Mouse (Mus musculus) kidney, embryonic 14.5 days (tissue): ENCODE measurements around the gene Atg16l2. TPM values are rescaled to one million over a fixed set of nuclear protein-coding genes. Genes with fewer than 3 reads are reported as not detected.

ENCODE experiments used
- ATAC-seq: fragments of 200-750 bp; cut with Nextera tagmentation; 2 replicates; pipeline ENCODE4 v1.8.0; 2017; ENCODE audit warnings: moderate number of reproducible peaks, mild to moderate bottlenecking, moderate TSS enrichment, moderate library complexity; ENCODE audit not compliant: low FRiP score, low TSS enrichment
- H3K27ac ChIP-seq: fragments of 300-500 bp; sonication (generic); 2 replicates; pipeline ENCODE4 v1.5.1; 2014; ENCODE audit warnings: low read depth, mild to moderate bottlenecking, low read length, moderate library complexity, mixed read lengths
- H3K27me3 ChIP-seq: fragments of 300-500 bp; sonication (generic); 2 replicates; pipeline ENCODE4 v1.6.1; 2014; ENCODE audit warnings: mild to moderate bottlenecking, low read length; ENCODE audit not compliant: control insufficient read depth, insufficient read depth
- H3K36me3 ChIP-seq: fragments of 300-500 bp; sonication (generic); 2 replicates; pipeline ENCODE4 v1.6.1; 2014; ENCODE audit warnings: low read length, mixed read lengths; ENCODE audit not compliant: control insufficient read depth, insufficient read depth
- H3K4me1 ChIP-seq: fragments of 300-500 bp; sonication (generic); 2 replicates; pipeline ENCODE4 v1.6.1; 2014; ENCODE audit warnings: low read length, mixed read lengths; ENCODE audit not compliant: control insufficient read depth, insufficient read depth
- H3K4me2 ChIP-seq: fragments of 300-500 bp; sonication (generic); replicated peaks from 2 replicates; pipeline ENCODE4 v1.6.1; 2014; ENCODE audit warnings: low read depth, mild to moderate bottlenecking, low read length
- H3K4me3 ChIP-seq: fragments of 300-500 bp; sonication (generic); 2 replicates; pipeline ENCODE4 v1.5.1; 2014; ENCODE audit warnings: mild to moderate bottlenecking, low read length
- H3K9ac ChIP-seq: fragments of 300-500 bp; sonication (generic); 2 replicates; pipeline ENCODE4 v1.6.1; 2014; ENCODE audit warnings: low read depth, mild to moderate bottlenecking, low read length, moderate library complexity
- H3K9me3 ChIP-seq: fragments of 300-500 bp; sonication (generic); 2 replicates; pipeline ENCODE4 v1.6.1; 2016; ENCODE audit warnings: low read length; ENCODE audit not compliant: control insufficient read depth
- WGBS: fragments of 180-500 bp; shearing (Covaris S2); extraction: QIAGEN DNeasy Blood & Tissue Kit; methylation state at CpG from one replicate; pipeline ENCODE4 v1.1.7; 2014; 5-methylcytosine and 5-hydroxymethylcytosine counted together
- polyA plus RNA-seq: library from polyadenylated mRNA; unstranded; fragments of >200 nt; fragmentation: Nextera tagmentation; extraction: Ambion mirVana; gene quantifications from 2 replicates; pipeline ENCODE4 v1.2.1, GENCODE M21; 2014

Gene Atg16l2
- polyA plus RNA-seq, 1 experiment from 2014 or later = 10.5 TPM

GRCm38 (mm10) chr7:101271602-101272001 is 30.4 kb downstream of the Atg16l2 start:
- peaks cover 39% of the 10 kb centered on the region; the same call in 1 of the 2 replicates for H3K36me3 ChIP-seq
- H3K9ac ChIP-seq = no peak overlapping the region
- no peak overlapping the region for H3K4me2 ChIP-seq
- H3K9me3 ChIP-seq = no peaks in the 10 kb centered on the region
- no peak overlapping the region for H3K4me3 ChIP-seq
- no peaks in the 10 kb centered on the region for H3K27me3 ChIP-seq
- no peak for ATAC-seq
- WGBS = 83% methylated on average over 1 of the region's 1 CpGs
- no peaks in the 10 kb centered on the region for H3K4me1 ChIP-seq
- H3K27ac ChIP-seq = no peak overlapping the region

DNA sequence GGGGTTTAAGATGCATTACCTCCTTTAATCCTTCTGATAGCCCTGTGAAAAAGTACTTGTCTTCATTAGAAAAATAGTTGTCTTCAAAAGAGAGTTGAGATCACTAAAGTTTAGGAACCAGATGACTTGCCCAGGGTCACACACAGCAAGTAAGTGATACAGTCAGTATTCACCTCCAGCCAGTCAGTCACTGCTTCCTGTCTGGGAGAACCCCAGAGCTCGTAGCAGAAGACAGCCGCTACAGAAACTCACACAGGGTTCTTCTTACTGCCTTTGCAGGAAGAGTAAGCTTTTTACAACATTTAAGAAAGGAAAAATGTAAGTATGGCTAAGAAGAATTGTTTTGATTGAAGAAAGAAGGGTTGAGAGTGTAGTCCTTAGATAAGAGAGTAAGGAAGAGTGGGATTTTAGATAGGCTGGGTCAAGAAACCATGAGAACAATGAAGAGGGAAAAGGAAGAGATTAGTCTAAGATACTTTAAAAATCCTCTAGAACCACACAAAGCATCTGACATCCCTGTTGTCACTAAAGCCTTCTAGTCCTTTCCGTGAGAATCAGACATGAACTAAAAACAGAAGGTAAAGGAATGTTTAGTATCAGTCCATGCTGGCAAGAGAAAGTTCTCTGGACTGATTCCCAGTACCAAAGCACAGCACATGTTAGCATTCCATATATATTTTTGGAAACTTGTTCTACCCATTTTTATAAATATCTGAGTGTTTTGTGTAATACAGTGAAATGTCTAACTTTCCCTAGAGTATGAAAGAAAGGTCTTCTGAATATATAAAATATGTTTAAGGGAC is 34.4 kb downstream of the Atg16l2 start:
- WGBS = 77% methylated on average over 3 of the region's 3 CpGs

DNA sequence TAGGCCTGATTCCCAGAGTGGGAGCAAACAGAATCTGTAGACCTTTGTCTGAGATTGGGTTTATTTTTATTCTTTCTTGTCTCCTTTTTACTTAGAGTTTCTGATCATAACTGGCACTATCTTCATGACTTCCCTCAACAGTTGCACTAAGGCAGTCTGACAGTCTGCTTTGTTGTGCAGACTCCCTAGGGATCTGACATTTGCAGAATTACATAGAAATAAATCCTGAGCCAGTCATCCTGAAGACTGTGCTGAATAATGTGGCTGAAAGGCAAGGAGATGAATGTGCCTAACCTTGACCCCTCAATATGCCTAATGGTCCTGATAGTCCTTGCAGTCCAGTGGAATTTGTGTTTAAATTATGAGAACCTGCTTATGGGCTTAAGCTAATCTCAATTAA is 38.5 kb downstream of the Atg16l2 start:
- ATAC-seq = no peak
- no peaks in the 10 kb centered on the region for H3K4me1 ChIP-seq

More for the DNA sequence above, 34.4 kb downstream of the Atg16l2 start:
- H3K27ac ChIP-seq = no peak overlapping the region
- peaks cover 10% of the 10 kb centered on the region; the same call in 1 of the 2 replicates for H3K36me3 ChIP-seq
- no peak overlapping the region for H3K9ac ChIP-seq
- no peak for ATAC-seq
- H3K4me3 ChIP-seq = no peak overlapping the region
- no peaks in the 10 kb centered on the region for H3K9me3 ChIP-seq
- H3K4me1 ChIP-seq = no peaks in the 10 kb centered on the region
- H3K4me2 ChIP-seq = no peak overlapping the region
- no peaks in the 10 kb centered on the region for H3K27me3 ChIP-seq

DNA sequence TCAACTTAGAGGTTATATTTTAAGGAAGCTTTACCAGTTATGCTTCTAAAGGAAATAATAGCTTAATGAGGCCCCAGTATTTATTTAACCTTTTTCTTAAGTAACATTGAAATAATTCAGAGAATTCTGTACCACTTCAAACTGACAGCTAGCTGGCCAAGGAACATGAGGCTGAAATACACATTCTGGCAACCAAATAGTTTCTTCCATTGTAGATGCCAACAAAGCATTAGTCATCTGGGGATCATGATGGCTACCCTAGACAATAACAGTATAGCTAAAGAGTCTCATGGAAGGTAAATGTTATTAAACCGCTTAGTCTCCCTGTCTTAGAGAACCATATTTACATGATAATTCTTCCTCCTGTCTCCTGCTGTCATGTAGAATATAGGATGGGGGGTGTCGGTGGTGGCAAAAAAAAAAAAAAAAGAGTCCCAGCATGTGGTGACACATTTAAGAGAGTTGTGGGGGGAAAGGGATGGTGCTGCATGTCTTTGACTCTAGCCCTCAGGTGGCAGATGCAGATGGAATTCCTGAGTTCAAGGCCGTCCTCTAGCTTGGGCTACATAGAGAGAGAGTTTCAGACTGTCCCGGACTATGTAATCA is 40.0 kb downstream of the Atg16l2 start:
- no peak overlapping the region for H3K27ac ChIP-seq
- no peaks in the 10 kb centered on the region for H3K9me3 ChIP-seq
- H3K4me3 ChIP-seq = no peak overlapping the region
- peaks cover 18% of the 10 kb centered on the region for H3K36me3 ChIP-seq
- no peaks in the 10 kb centered on the region for H3K27me3 ChIP-seq
- H3K4me1 ChIP-seq = no peaks in the 10 kb centered on the region
- ATAC-seq = no peak
- H3K4me2 ChIP-seq = no peak overlapping the region
- 85% methylated on average over 4 of the region's 4 CpGs for WGBS
- no peak overlapping the region for H3K9ac ChIP-seq

More for the DNA sequence above, 38.5 kb downstream of the Atg16l2 start:
- H3K4me2 ChIP-seq = no peak overlapping the region
- H3K9me3 ChIP-seq = no peaks in the 10 kb centered on the region
- peaks cover 18% of the 10 kb centered on the region for H3K36me3 ChIP-seq
- no peak overlapping the region for H3K27ac ChIP-seq
- H3K9ac ChIP-seq = no peak overlapping the region
- no peak overlapping the region for H3K4me3 ChIP-seq
- no peaks in the 10 kb centered on the region for H3K27me3 ChIP-seq

GRCm38 (mm10) chr7:101258482-101258881 is 43.6 kb downstream of the Atg16l2 start:
- H3K36me3 ChIP-seq = peaks cover 32% of the 10 kb centered on the region
- no peak overlapping the region for H3K4me2 ChIP-seq
- no peak for ATAC-seq
- no peaks in the 10 kb centered on the region for H3K27me3 ChIP-seq
- H3K9me3 ChIP-seq = no peaks in the 10 kb centered on the region
- H3K4me1 ChIP-seq = no peaks in the 10 kb centered on the region
- no peak overlapping the region for H3K27ac ChIP-seq
- H3K4me3 ChIP-seq = no peak overlapping the region
- no peak overlapping the region for H3K9ac ChIP-seq

- 66% methylated on average over 2 of the region's 2 CpGs for WGBS
- H3K9me3 ChIP-seq = no peaks in the 10 kb centered on the region
- H3K4me2 ChIP-seq = no peak overlapping the region
- no peak overlapping the region for H3K9ac ChIP-seq
- no peaks in the 10 kb centered on the region for H3K4me1 ChIP-seq
- H3K36me3 ChIP-seq = peaks cover 29% of the 10 kb centered on the region; the same call in 1 of the 2 replicates
- no peak for ATAC-seq
- no peak overlapping the region for H3K4me3 ChIP-seq
- H3K27ac ChIP-seq = no peak overlapping the region
- no peaks in the 10 kb centered on the region for H3K27me3 ChIP-seq
Measured at GRCm38 (mm10) chr7:101253071-101253470, 49.0 kb downstream of the Atg16l2 start.

- 55% methylated on average over 2 of the region's 2 CpGs for WGBS
Measured at GRCm38 (mm10) chr7:101249173-101249572, 52.9 kb downstream of the Atg16l2 start.

DNA sequence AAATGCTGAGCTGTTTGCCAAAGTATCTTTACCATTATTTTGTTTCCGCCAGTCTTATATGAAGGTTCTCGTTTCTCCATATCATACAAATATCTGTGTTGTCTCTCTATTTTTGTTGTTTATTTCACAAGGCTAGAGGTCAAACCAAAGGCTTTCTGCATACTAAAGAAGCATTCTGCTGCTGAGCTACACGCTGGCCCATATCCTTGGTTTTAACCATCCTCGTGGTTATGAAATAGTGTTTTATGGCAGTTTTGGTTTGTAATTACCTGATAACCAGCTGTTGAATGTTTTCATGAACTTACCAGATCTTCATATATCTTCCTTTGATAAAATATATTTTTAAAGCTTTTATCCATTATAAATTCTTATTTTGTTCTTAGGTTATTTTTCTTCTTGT is 53.3 kb downstream of the Atg16l2 start:
- 84% methylated on average over 4 of the region's 4 CpGs for whole genome bisulfite sequencing
- Histone ChIP-seq H3K27ac (no peak overlapping the region), H3K4me1 (no peaks in the 10 kb centered on the region), H3K4me2 (no peak overlapping the region), H3K9ac (no peak overlapping the region), H3K36me3 (peaks cover 22% of the 10 kb centered on the region; the same call in 1 of the 2 replicates), H3K4me3 (no peak overlapping the region), H3K9me3 (no peaks in the 10 kb centered on the region), H3K27me3 (no peaks in the 10 kb centered on the region)
- no peak for ATAC-seq

More at GRCm38 (mm10) chr7:101249173-101249572, 52.9 kb downstream of the Atg16l2 start:
- H3K4me2 ChIP-seq = no peak overlapping the region
- no peak overlapping the region for H3K4me3 ChIP-seq
- H3K27ac ChIP-seq = no peak overlapping the region
- H3K9ac ChIP-seq = no peak overlapping the region
- no peaks in the 10 kb centered on the region for H3K4me1 ChIP-seq
- no peaks in the 10 kb centered on the region for H3K9me3 ChIP-seq
- no peaks in the 10 kb centered on the region for H3K27me3 ChIP-seq
- no peak for ATAC-seq
- H3K36me3 ChIP-seq = peaks cover 25% of the 10 kb centered on the region; the same call in 1 of the 2 replicates
